Mouse (Mus musculus) lung, adult 2 months (tissue): ENCODE data around the gene Fndc3b.

Source experiments
- CTCF ChIP-seq: fragments of 200-500 bp; IDR thresholded peaks from 2 replicates; pipeline ENCODE4 v1.5.1; 2011; ENCODE audit warnings: mild to moderate bottlenecking, low read length, control low read depth; ENCODE audit not compliant: insufficient read depth
- POLR2A ChIP-seq: fragments of 200-500 bp; IDR thresholded peaks from 2 replicates; pipeline ENCODE4 v1.6.1; 2011; ENCODE audit warnings: low read depth, mild to moderate bottlenecking, control low read depth, low read length, borderline replicate concordance; ENCODE audit errors: extremely low read depth

- TF ChIP-seq POLR2A (no peak), CTCF (no peak)
Observed at GRCm38 (mm10) chr3:27605613-27606012, 105.5 kb downstream of the Fndc3b start.
